Mouse (Mus musculus): Measurements from ENCODE around the gene Asprv1.

Gene Asprv1

DNA sequence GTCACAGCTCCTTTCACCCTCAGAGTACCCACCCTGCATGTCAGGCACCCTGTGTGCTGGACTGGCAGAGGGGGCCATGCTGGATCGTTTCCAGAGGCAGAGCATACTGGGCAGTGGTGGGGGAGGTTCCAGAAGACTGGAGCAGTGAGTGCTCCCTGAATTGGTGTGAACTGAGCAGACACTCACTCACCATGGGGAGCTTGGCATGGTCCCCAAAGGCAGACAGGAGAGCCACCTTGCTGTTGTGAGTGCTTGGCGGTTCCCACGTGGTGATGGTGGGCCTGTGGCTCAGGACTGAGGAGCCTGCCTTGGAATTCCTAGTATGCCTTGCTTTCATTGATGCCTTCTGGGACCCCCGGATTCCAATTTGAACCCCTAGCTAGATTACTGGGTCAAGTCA is 4.8 kb upstream of the Asprv1 start:
- no peak for DNase-seq (ENCODE audit: low spot score)

DNA sequence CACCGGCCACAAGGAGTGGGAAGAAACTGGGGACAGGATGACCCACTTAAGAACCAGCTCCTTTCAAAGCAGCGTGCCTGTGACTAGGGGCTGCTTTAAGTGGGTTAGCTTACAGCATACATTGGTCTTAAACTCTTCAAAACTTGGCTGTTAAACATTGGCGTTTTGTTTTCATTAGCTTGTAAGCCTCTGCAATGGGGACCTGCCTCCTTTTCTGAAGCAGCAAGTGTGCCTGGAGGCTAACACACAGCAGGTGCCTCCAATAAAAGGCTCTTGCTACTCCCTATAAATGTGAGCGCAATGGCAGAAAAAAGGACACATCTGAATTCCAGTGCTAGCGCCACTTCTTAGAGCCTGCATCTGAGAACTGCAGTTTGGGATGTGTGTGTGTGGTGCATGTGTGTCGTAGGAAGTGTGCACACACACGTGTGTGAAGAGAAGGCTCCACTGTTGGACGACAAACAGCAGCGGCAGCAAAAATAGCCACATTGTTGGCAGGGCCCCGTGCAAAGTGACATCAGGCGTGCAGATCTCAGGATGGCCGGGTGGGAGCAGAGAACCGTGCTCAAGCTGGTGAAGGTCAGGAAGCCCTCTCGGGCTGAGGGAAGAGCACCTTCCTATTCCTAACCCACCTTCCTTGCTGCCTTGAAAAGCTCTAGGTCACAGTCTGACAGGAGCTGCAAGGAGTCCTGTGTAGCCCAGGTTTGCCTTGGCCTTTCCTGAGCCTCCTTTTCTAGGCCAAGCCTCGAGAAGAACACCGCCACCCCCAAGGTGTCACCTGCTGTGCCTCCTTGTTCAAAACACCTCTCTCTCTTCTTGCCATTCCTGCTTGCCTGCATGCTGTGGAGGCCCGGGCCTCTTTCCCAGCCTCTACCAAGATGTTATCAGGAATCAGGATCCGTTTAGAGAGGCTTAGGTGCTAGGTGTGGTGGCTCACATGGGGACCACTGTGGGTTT is 3.6 kb upstream of the Asprv1 start:
- DNase-seq (ENCODE audit: low spot score) = no peak

DNA sequence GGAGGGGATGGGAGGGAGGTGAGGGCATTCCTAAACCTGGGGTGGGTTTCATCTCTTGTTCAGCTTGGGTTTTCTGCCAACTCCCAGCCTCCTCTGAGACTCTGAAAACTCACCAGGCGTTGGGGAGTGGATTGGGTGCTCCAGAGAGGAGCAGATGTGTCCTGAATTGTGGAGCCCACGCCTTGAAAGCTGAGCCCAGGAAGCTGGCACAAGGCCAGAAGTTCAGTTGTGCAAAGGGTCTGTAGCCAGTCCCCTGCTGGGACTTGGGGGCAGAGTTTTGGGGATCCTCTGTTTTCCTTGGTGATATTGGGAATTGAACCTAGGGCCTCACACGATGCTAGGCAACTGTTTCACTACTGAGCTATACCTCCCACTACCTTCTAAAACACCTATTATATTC is 2.2 kb downstream of the Asprv1 start:
- no peak for DNase-seq (ENCODE audit: low spot score)

DNA sequence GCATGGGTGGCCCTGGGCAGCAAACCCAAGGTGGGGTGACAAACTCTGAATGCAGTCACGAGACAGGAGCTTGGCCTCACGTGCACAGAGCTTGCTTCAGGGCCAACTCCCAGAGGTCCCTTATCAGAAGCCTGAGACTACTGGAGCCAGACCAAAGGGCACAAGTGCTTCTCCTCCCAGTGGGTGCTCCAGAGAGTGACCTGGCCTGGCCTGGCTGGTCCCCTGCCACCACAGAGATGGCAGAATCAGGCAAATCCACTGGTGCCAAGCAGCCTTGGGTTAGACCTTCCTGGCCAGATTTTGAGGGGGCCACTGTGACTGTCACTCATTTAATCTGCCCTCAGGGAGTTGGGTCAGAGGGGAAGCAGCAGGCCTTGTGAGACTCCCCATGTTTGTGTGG is 8.5 kb downstream of the Asprv1 start:
- no peak for DNase-seq (ENCODE audit: low spot score)

DNA sequence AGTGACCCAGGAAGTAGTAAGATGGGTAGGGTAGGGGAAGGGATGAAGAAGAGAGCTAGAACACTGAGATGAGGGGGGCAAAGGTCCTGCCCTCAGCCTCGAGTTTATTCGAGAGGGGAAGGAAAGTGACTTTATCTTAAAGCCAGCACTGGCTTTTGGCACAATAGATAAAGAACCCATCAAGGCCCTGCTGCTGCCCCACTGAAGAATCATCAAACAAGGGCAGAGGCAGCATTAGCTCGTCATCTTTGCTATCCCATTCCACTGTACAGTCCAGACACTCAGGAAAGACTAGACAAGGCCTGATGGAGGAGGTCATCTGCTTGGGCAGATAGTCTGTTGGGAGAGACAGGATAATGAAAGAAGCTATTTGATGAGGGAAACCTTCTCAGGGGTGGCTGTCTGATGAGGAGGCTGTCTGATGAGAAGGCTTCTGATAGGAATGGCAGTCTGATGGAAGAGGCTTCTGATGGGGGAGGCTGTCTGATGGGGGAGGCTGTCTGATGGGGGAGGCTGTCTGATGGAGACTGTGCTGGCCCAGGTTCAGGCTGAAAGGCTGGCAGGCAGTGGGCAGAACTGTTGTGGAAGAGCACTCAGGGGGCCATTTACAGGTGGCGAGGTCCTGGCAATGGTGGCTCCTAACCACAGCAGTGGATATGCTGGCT is 9.3 kb downstream of the Asprv1 start:
- no peak for DNase-seq (ENCODE audit: low spot score)

DNA sequence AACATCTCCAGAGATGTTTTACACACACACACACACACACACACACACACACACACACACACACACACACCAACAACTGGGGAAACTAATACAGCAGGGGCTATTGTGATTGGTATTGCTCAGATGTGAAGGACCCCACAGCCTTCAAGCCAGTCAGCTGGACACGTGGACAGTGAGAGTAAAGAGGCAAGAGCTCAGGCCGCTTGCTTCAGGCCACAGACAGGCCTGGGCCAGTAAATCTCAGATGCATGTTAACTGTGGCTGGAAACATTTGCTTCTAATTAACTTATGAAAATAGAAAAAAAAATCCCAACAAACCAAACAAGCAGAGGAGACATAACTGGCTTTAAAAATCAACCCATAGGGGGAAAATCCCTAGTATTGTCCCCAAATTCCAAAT is 9.9 kb downstream of the Asprv1 start:
- no peak for DNase-seq (ENCODE audit: low spot score)

DNA sequence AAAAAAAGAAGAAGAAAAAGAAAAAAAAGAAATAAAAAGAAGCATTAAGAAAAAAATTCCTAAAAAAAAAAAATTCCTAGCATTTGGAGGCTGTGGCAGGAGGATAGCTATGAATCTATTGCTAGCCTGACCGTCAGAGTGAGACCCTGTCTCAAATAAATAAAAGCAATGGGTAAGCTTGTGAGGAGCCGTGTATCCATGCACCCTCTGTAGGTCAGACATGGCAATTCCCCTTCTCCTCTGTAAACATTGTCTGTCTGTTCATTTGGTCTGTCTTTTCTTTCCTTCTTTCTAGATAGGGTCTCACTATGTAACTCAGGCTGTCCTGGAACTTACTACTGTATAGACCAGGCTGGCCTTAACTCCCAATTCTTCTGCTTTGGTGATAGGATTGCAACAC is 10.5 kb downstream of the Asprv1 start:
- DNase-seq (ENCODE audit: low spot score) = no peak

DNA sequence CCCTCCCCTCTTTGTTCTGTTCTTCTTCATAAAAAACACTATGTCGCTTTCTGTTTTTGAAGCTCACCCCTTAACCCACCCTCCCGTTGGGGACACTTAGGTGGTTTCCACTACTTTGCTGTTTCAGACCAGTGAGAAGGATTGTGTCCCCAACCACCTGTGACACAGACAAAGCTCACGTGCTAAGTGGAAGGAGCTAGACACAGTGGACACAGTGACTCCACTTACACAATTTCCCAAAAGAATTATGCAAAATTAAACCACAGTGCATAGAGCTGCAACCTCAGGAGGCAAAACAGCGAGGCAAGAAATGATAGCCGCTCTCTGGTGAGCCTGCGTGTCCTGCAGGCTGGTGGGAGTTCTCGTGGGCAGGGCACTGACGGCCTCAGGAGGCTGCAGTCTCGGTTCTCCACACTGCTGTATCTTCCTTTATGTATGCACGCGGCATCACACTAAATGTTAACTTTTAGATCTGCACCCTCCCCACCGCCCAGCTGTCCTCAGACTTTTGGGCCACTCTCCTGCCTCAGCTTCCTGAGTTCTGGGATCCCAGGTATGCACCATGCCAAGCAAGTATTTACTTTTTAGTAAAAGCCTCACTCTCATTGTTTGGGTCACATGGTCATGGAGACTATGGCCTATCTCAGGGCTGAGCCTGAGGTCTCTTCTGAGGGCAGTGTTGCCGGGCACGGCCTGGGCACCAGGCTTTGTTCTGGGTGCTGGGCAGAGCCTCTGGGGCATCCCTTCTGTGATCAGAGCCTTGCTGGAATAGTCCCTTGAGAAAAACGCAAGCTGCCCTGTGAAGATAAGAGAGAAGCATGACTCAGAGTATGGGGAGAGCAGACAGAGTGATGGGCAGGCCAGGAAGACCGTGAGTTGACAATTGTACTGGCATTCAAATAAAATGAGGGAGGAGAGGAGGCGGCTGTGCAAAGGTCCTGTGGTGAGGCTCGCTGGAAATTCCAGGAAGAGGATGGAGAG is 11.5 kb downstream of the Asprv1 start:
- DNase-seq (ENCODE audit: low spot score) = no peak

DNA sequence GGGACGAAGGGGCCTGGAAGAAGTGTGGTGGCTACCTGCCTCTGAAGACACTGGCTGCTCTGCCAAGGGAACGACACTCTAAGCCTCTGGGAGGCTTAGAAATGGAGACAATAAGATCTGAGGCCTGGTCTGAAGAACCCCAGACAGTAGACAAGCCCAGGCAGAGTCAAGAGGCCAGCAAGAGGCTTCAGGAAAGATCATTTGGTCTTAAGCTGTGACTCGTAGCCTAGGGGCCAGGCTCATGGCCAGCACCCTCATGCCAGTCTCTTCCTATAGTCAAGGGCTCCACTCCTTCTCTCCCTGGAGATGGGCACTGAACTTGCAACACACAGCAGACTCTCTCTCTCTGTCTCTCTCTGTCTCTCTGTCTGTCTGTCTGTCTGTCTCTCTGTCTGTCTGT is 12.2 kb downstream of the Asprv1 start:
- no peak for DNase-seq (ENCODE audit: low spot score)

DNA sequence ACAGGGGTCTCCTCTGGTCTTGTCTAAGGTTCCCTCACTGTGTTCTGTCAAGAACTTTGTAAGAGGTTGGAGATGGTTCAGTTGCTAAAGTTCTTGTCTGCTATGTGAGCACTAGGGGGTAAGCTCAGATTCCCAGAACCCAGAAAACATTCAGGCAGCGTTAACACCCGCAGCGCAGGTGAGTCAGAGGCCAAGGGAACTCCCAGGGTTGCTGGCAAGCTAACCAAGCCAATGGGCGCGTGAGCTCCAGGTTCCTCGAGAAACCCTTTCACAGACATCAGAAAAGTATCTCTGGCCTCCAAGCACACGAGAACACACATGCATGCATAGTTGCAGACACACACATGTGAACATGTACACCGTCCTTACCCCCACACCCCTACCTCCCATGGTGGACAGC is 12.8 kb downstream of the Asprv1 start:
- DNase-seq (ENCODE audit: low spot score) = no peak

DNA sequence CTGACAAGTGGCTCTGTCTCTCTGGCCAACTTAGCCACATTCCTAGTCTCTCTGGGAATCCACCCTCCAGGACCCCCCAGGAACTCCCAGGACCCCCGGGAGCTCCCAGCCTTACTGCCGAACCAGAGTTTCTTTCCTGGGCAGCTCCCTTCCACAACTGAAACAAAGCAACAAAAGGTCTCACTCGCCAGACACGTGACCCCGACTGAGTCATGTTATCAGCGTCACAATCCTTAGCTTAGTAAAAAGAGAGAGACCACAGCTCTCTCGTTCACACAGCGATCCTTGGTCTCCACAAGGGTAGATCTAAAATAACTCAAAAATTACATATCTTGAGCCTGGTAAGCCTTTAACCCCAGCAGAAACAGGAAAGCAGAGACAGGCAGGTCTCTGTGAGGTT is 13.8 kb downstream of the Asprv1 start:
- no peak for DNase-seq (ENCODE audit: low spot score)

DNA sequence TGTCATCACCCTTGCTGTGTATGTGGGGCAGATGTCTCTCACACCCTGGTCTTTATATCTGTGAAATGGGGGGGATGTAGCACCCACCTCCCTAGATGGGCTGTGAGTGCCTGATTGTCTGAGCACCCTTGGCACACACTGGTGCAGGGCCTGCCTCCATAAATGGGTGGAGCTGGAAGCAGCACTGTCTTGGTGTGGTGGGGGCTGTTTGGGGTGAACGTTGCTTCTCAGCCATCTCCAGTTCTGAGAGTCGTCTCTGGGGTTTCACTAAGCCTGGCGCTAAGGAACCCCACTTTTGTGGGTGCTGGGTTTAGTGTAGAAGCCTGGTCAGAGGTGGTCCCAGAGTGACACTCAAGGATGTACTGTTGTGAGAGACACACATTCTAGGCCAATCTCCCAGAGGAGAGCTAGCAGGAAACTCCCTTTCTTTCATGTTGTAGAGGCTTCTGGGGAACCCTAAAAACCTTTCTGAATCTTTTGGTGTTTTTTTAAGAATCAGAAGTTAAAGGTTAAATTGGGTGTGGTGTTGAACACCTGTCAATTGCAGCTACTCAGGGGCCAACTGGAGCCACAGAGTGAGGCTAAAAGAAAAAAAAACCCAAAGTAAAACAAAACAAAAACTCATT is 16.9 kb downstream of the Asprv1 start:
- DNase-seq (ENCODE audit: low spot score) = no peak

DNA sequence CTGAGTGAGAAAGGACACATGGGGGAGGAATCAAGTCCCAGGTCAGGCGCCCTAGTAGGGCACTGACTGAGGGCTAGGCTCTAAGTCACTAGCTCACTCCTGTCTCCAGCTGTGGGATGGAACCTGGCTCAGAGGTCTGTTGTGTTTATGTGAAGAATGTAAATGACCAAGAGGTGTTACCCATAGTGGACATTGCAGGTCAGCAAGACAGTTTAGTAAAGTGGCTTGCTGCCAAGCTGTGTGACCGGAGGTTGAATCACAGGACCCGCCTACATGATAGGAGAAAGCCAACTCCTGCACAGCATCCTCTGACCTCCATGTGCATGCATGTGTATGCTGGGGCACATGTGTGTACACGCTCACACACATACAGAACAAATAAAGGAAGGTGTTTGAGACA is 17.6 kb downstream of the Asprv1 start:
- DNase-seq (ENCODE audit: low spot score) = no peak

DNA sequence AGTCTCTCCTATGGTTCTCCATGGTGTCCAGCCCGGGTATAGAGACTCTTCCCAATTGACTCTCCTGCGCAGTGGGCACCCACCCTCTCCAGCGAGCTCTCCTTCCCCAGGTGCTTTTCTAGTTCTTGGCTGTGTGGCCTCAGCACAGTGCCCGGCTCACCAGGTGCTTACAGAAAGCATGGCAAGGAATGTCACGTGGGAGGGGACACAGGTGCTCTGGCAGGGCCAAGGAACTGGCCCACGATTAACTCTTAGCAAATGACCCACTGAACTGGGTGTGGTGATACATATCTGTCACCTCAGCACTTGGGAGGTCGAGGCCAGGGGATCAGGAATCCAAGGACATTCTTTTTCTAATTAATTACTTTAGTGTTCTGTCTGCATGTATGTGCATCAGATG is 18.2 kb downstream of the Asprv1 start:
- no peak for DNase-seq (ENCODE audit: low spot score)

DNA sequence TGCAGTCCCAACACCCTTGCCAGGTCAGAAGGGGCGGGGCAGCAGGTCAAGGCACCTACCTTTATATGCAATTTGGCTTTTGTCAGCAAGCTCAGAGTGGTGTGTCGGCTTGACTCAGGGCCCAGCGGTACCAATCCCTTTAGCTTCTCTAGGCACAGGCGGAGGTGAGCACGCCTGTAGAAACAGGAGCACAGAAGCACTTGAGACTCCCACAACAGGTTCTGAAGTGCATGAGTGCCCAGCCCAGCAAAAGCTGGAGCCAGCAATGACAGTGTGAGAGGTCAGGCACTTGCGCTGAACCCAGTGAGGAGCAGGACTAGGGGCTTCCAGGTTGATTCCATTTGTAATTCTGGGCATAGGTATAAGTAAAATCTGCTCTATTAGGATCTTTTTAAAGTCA is 25.1 kb downstream of the Asprv1 start:
- no peak for DNase-seq (ENCODE audit: low spot score)

DNA sequence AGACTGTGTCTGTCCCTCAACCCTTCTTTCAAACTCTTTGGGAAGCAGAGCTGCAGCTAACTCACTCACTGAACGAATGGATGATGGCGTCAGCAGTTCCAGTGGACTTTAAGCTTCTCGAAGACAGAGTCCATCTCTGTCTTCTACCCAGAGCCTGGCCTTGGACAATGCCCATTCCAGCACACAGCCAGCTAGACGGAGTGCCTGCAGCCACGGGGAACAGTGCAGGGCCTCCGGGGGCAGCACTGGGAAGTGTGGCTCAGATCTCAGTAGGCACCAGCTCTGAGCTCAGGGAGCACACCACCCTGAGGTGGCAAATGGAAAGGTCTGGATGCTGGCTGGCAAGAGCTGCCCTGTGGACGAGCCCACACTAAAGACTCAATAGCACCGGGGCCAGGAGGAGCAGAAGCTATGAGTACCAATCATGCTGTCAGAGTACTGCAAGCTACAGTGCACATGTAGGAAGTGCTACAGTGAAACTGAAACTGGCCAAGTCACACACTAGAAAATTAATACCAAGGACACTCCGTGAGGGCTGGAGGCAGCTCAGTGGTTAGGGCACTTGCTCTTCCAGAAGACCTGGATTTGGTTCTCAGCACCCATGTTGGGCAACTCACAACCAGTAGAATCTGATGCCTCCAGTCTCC is 26.4 kb downstream of the Asprv1 start:
- DNase-seq (ENCODE audit: low spot score) = no peak

DNA sequence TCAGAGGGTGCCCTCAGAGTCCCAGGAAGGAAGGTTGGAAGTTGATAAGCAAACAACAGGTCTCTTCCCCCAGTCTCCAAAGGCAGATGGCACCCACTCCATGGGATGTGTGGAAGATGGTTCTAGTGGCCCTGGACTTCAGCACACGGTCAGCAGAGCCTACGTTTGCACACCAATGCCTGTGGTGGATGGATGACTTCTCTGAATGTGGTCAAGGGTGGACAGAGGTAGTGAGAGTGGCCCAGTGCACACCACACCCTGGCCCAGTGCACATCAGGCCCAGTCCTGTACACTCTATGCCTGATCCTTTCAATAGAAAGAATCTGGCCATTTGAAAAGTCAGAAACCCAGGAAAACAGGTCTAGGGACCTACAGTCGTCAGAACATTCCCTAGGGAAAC is 30.5 kb downstream of the Asprv1 start:
- no peak for DNase-seq (ENCODE audit: low spot score)

DNA sequence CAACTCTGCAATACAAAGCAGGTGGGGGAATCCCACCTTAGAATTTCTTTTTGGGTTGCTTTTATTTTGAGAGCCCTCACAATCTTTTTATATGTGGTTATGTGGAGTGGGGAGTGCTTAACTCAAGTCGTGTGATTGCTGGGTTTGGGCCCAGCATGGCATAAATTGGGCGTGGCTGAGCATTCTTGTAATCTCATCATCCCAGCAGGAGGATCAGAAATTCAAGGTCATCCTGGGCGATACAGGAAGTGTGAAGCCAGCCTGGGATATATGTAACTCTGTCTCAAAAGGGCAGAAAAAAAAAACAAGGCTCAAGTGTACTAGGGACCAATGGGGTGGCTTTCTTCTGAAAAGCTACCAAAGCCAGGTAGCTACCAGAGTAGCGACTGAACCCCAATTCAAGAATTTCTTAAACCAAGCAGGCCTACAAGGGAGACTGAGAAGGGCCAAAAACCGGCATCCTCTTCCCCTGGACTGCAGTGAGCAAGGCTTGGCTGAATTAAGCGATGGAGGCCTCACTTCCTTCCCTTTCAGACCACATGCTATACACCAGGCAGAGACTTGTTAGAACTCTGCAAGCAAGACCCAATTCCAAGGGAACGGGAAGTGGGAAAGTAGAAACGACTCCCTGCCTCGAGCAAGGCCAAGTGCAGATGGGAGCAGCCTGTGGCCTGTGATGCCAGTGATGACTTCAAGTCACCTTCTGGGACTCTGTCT is 32.4 kb downstream of the Asprv1 start:
- no peak for DNase-seq (ENCODE audit: low spot score)

DNA sequence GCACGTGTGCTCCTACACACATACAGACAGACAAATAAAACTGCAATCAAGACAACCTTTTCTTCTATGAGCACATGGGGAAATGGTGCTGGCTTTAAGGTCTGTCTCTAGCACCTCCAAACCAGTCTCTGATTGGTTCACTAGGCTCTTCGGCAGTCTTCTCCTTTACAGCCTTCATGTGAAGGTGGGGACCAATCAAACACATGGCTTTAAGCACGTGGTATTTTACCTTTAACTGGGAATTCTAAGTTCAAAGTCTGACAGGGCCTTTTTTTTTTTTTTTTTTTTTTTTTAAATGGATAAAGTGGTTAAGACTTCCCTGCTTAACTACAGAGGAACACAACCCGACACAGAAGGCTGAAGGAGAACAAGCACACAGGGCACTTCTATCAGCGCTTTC is 37.1 kb downstream of the Asprv1 start:
- no peak for DNase-seq (ENCODE audit: low spot score)

DNA sequence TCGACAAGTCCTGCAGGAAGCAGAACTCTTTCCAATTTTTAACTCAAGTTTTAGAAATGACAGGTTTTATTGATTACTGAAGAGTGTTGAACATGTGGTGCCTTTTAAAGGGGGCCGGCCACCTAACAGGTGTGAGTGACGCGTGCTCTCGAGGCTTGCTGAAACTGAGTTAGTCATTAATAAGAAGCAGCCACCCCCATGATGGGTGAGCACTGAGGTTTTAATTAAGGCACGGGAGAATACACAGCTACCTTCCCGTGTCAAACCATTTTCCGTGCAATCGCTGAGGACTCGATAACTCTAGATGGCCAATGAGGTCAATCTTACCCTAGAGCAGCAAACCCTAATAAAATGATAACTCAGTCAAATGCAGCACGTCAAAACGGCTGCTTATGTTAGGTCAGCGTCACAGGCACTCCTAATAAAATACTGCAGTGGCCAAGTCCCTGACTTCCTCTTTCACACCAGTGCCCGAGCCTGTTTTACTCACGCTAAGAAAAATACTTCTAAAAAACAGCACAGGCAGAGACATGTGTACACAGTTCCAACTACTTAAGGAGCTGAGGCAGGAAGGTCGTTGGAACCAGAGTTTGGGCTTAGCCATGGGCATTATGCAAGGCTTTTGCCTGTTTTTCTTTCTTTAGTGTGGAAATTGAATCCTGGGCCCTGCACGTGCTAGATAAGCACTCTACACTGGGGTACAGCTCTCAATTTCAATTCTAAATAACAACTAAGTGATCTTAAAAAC is 37.8 kb downstream of the Asprv1 start:
- no peak for DNase-seq (ENCODE audit: low spot score)

Data from testis, postnatal 10 days (tissue).